Mouse (Mus musculus): ENCODE results near the gene C1rl.
A peak's percentile ranks its signal among the peaks of the same experiment; 100 is the strongest.
"Not testable (repeated sequence)": the region's sequence is repeated elsewhere in the genome, so short reads cannot be mapped to it uniquely, and the experiment has no call there.

The C1rl gene

DNA sequence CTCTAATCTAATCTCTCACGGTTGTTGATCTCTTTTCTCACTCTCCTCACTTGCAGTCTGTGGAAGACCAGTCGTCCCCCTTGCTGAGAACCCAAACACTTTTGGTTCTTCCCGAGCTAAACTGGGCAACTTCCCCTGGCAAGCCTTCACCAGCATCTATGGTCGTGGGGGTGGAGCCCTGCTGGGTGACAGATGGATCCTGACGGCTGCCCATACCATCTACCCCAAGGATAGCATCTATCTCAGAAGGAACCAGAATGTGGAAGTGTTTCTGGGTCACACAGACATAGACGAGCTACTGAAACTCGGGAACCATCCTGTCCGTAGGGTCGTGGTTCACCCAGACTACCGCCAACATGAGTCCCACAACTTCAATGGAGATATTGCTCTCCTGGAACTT lies 15.4 kb downstream of the C1rl start:
- DNase-seq: no peak

DNA sequence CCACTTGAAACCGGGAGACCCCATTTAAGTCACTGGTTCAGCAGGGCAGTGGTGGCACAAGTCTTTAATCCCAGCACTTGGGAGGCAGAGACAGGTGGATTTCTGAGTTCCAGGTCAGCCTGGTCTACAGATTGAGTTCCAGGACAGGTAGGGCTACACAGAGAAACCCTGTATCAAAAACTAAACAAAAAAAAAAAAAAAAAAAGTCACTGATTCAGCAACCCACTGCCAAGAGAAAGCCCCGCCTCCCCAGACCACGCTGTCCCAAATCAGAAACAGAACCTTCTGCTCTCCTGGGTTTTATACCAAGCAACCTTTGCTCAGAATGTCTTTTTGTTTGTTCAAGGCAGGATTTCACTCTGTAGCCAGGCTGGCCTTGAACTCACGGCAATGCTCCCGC lies 16.3 kb downstream of the C1rl start:
- DNase-seq: not testable (repeated sequence)

DNA sequence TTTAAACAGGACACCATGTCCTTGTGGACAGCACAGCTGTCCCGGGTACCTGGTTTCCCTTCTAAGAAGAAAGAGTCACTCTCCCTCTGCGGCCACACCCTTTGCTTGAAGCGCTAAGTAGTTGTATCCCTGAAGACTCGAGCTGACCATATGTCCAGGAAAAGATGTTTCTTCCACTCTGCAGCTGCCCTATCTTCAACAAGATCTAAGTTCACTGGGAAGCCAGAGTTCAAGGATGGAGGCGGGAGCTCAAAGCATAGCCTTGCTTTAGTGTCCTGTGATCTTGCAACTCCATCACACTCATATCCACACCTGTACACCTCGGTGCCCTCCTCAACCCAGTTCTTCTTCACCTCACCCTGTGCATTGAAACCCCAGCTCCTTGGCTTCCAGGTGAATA lies 19.0 kb downstream of the C1rl start:
- DNase-seq: no peak

GRCm38 (mm10) chr6:124512355-124512836 lies 19.5 kb downstream of the C1rl start, which contains the start of gene C1ra:
C1ra (plus strand) TSS chr6:124512405.
- peak; percentile 13 to 57 for DNase-seq

DNA sequence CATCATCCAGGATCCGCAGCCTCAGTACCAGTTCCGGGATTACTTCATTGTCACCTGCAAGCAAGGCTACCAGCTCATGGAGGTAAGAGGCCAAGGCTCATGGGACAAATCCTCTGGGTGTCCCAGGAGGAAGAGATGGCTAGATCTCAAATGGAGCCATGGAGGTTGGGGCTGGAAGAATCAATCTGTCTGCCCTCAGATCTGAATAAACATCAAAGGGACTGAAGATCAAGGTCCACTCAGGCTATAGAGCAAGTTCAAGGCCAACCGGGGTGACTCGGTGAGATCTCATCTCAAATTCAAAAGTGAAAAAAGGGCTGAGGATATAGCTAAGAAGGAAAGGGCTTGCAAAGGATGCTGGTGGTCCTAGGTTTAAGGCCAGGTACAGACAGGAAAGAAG lies 24.8 kb downstream of the C1rl start:
- not testable (repeated sequence) for DNase-seq

DNA sequence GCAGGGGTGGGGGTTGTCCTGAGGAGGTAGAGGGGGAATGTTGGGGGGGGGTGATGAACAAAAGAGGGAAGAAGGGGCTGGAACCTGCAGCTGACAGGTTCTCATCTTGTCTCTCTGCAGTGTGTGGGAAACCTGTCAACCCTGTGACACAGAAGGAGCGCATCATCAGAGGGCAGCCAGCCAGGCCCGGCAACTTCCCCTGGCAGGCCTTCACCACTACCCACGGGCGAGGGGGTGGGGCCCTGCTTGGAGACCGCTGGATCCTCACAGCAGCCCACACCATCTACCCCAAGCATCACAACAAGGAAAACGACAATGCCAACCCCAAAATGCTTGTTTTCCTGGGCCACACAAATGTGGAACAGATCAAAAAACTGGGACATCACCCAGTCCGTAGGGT lies 29.2 kb downstream of the C1rl start:
- DNase-seq: not testable (repeated sequence)

- DNase-seq: no peak
These were observed 35.0 kb downstream of the C1rl start for GRCm38 (mm10) chr6:124527881-124528280.

GRCm38 (mm10) chr6:124531077-124531476 lies 38.2 kb downstream of the C1rl start:
- DNase-seq: no peak

GRCm38 (mm10) chr6:124536125-124536829 lies 43.4 kb downstream of the C1rl start:
- DNase-seq: not testable (repeated sequence)

GRCm38 (mm10) chr6:124541176-124541575 lies 48.3 kb downstream of the C1rl start:
- DNase-seq: not testable (repeated sequence)

DNA sequence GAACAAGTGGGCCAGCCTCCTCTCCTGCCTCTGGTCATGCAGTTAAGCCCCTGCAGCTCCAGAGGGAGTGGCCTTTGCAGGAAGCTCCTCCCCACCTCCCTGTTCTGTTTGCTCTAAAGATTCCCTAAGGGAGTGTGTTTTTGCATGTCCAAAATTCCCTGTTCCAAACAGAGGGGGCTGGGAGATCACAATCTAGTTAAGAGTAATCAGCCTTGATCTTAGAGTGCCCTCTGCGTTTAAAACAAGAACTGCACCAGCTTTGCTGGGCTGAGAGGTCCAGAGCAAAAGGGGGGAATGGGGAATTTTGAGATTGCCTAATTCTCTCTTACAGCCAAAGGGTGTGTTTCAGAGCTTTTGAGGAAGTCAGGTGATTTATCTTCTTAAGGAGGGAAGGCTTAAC lies 49.4 kb downstream of the C1rl start, which contains the start of gene C1s1:
C1s1 (minus strand) TSS at position 76 of the 400 bp plus-strand sequence.
- peak in 1 of 2 experiments; percentile 21 for DNase-seq

GRCm38 (mm10) chr6:124544466-124544865 lies 51.6 kb downstream of the C1rl start:
- DNase-seq: no peak

DNA sequence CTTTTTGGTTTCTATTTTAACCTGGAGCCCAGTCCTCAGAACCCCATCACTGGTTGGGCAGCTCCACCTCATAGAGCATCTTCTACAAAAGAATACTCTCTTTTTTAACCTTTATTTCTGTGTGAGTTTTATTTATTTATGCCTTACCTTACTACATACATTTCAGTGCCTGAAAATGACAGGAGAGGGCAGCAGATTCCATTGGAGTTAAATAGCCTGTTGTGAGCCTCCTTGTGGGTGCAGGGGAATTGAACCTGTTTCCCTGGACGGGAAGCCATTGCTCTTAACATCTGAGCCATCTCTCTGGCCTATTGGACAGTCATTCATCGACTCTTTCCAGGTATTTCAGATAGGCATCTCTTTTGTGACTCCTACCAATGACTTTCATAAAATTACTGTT lies 52.5 kb downstream of the C1rl start:
- no peak for DNase-seq

DNA sequence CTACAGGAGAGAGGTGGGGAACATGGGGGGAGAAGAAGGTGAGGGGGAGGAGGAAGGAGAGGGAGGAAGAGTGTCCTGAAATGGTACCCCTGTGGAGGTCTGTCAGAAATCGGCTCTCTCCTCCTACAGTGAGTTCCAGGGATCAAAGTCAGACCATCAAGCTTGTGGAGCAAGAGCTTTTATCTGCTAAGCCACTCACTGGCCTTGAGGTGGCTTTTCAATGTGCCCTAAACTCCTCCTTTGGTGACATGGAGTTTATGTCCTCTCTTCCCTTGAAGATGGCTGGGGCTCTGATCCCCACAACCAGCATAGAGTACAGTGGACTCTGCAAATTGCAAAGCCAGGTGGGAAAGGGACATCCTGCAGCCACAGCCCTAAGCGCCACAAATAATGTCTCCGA lies 55.1 kb downstream of the C1rl start:
- not testable (repeated sequence) for DNase-seq

DNA sequence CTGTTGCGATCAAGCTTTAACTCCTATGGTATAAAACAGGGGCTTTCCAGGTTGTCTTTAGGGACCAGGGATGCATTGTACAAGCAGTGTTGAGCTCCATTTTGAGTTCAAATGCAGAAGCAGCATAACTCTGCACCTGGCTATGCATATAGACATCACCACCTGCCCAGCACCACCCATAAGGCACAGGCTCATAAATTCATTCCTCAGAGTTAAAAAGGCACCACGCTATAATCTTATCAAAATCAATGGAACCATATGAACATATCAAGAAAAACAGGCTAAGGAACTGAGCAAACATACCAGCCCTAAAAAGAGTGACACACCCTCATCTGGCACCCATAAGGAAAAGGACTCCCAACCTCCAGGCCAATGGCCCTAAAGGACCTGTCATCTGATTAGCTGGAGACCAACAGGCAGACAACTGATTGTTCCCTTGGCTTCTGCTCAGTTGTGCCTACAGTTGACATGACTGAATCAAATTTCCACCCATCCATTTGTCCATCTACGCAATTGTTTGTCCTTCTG lies 56.2 kb downstream of the C1rl start:
- DNase-seq: no peak

DNA sequence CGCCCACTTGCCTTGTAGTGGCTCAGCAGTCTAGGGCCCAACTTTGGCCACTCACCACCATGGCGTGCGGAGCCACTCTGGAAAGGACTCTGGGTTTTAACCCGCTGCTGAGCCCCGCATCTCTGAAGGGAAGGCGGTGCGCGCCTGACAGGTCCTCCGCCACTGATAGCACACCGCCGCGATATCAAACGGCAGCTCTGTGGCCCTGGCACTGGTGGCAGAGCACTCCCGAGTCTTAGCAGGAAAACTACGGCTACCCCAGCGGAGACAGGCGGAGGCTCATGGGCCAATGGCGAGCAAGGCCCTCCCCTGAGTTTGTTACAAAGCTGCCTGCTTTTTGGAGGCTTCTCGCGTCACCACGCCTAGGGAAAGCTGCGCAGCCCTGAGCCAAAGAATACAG lies 59.9 kb downstream of the C1rl start:
- DNase-seq: no peak

- DNase-seq: not testable (repeated sequence)
These were observed 63.0 kb downstream of the C1rl start for GRCm38 (mm10) chr6:124555956-124556355.

Measured in spleen, adult 18-20 months (tissue).